Mouse (Mus musculus) olfactory bulb, adult 2 months (tissue): Measurements from ENCODE around the gene Pip5k1b.

ENCODE experiments used
- CTCF ChIP-seq: fragments of 200-500 bp; IDR thresholded peaks from 2 replicates; pipeline ENCODE4 v1.5.1; 2012; ENCODE audit warnings: low read depth, mild to moderate bottlenecking, low read length, moderate library complexity; ENCODE audit not compliant: insufficient read depth
- POLR2A ChIP-seq: fragments of 200-500 bp; IDR thresholded peaks from 2 replicates; pipeline ENCODE4 v1.6.1; 2012; ENCODE audit warnings: mild to moderate bottlenecking, low read depth, low read length, moderate library complexity; ENCODE audit not compliant: insufficient read depth

GRCm38 (mm10) chr19:24417659-24418004 lies 138.0 kb downstream of the Pip5k1b start:
- TF ChIP-seq CTCF (no peak), POLR2A (no peak)
